Mouse (Mus musculus): ENCODE results near the gene Hes2.

The Hes2 gene

GRCm38 (mm10) chr4:152159285-152159678 lies 615 bp downstream of the Hes2 start:
- no peak for DNase-seq (ENCODE audit: low read depth, low spot score)

- no peak for DNase-seq (ENCODE audit: low read depth, low spot score)
Measured at GRCm38 (mm10) chr4:152160748-152161147, 2.1 kb downstream of the Hes2 start.

- DNase-seq (ENCODE audit: low read depth, low spot score) = no peak
Measured at GRCm38 (mm10) chr4:152161601-152162000, 2.9 kb downstream of the Hes2 start.

GRCm38 (mm10) chr4:152162748-152163147 lies 4.1 kb downstream of the Hes2 start:
- DNase-seq (ENCODE audit: low read depth, low spot score) = no peak

GRCm38 (mm10) chr4:152165036-152165931 lies 6.6 kb downstream of the Hes2 start:
- DNase-seq (ENCODE audit: low read depth, low spot score) = peak; percentile 93

- DNase-seq (ENCODE audit: low read depth, low spot score) = no peak
Measured at GRCm38 (mm10) chr4:152168052-152168451, 9.4 kb downstream of the Hes2 start.

GRCm38 (mm10) chr4:152169103-152169502 lies 10.4 kb downstream of the Hes2 start:
- DNase-seq (ENCODE audit: low read depth, low spot score) = no peak

- DNase-seq (ENCODE audit: low read depth, low spot score) = no peak
Measured at GRCm38 (mm10) chr4:152170286-152170685, 11.6 kb downstream of the Hes2 start.

- peak; percentile 53 for DNase-seq (ENCODE audit: low read depth, low spot score)
Measured at GRCm38 (mm10) chr4:152171543-152171942, 12.9 kb downstream of the Hes2 start.

GRCm38 (mm10) chr4:152173041-152173440 lies 14.4 kb downstream of the Hes2 start:
- DNase-seq (ENCODE audit: low read depth, low spot score) = peak; percentile 87

GRCm38 (mm10) chr4:152173956-152174355 lies 15.3 kb downstream of the Hes2 start:
- DNase-seq (ENCODE audit: low read depth, low spot score) = no peak

- peak; percentile 44 for DNase-seq (ENCODE audit: low read depth, low spot score)
Measured at GRCm38 (mm10) chr4:152176638-152177037, 18.0 kb downstream of the Hes2 start.

GRCm38 (mm10) chr4:152177174-152177536 lies 18.5 kb downstream of the Hes2 start:
- no peak for DNase-seq (ENCODE audit: low read depth, low spot score)

GRCm38 (mm10) chr4:152177537-152178343 lies 19.1 kb downstream of the Hes2 start, which contains the start of gene Acot7:
Gene Acot7 (plus strand): TSS chr4:152178134.
- peak; percentile 95 for DNase-seq (ENCODE audit: low read depth, low spot score)

- no peak for DNase-seq (ENCODE audit: low read depth, low spot score)
Measured at GRCm38 (mm10) chr4:152178344-152178864, 19.7 kb downstream of the Hes2 start.

- peak; percentile 65 for DNase-seq (ENCODE audit: low read depth, low spot score)
Measured at GRCm38 (mm10) chr4:152178916-152179705, 20.4 kb downstream of the Hes2 start.

GRCm38 (mm10) chr4:152179946-152180660 lies 21.4 kb downstream of the Hes2 start:
- no peak for DNase-seq (ENCODE audit: low read depth, low spot score)

- DNase-seq (ENCODE audit: low read depth, low spot score) = no peak
Measured at GRCm38 (mm10) chr4:152182205-152182604, 23.5 kb downstream of the Hes2 start.

- no peak for DNase-seq (ENCODE audit: low read depth, low spot score)
Measured at GRCm38 (mm10) chr4:152184353-152185035, 25.8 kb downstream of the Hes2 start.

GRCm38 (mm10) chr4:152185137-152185509 lies 26.5 kb downstream of the Hes2 start:
- peak; percentile 37 for DNase-seq (ENCODE audit: low read depth, low spot score)
